Mouse (Mus musculus) kidney, embryonic 15.5 days (tissue): Measurements from ENCODE around the gene Hexim2. TPM values are rescaled to one million over a fixed set of nuclear protein-coding genes. Genes with fewer than 3 reads are reported as not detected.

Experiments
- ATAC-seq: fragments of 200-750 bp; cut with Nextera tagmentation; replicated peaks from 2 replicates; pipeline ENCODE4 v1.8.0; 2017; ENCODE audit warnings: moderate TSS enrichment; ENCODE audit not compliant: low FRiP score
- H3K27ac ChIP-seq: fragments of 300-500 bp; sonication (generic); 2 replicates; pipeline ENCODE4 v1.5.1; 2015; ENCODE audit warnings: mild to moderate bottlenecking, inconsistent platforms
- H3K27me3 ChIP-seq: fragments of 300-500 bp; sonication (generic); 2 replicates; pipeline ENCODE4 v1.6.1; 2015; ENCODE audit warnings: inconsistent platforms
- H3K36me3 ChIP-seq: fragments of 300-500 bp; sonication (generic); 2 replicates; pipeline ENCODE4 v1.6.1; 2015; ENCODE audit warnings: inconsistent platforms
- H3K4me1 ChIP-seq: fragments of 300-500 bp; sonication (generic); 2 replicates; pipeline ENCODE4 v1.6.1; 2015; ENCODE audit warnings: inconsistent platforms
- H3K4me2 ChIP-seq: fragments of 300-500 bp; sonication (generic); 2 replicates; pipeline ENCODE4 v1.6.1; 2015; ENCODE audit warnings: moderate library complexity, mild to moderate bottlenecking, inconsistent platforms
- H3K4me3 ChIP-seq: fragments of 300-500 bp; sonication (generic); replicated peaks from 2 replicates; pipeline ENCODE4 v1.5.1; 2015; ENCODE audit warnings: mild to moderate bottlenecking, inconsistent platforms
- H3K9ac ChIP-seq: fragments of 300-500 bp; sonication (generic); 2 replicates; pipeline ENCODE4 v1.6.1; 2015; ENCODE audit warnings: mild to moderate bottlenecking, inconsistent platforms
- H3K9me3 ChIP-seq: fragments of 300-500 bp; sonication (generic); replicated peaks from 2 replicates; pipeline ENCODE4 v1.6.1; 2016; ENCODE audit warnings: inconsistent platforms
- WGBS: fragments of 180-500 bp; shearing (Covaris S2); methylation state at CpG from one replicate; pipeline ENCODE4 v1.1.7; 2015; ENCODE audit warnings: mixed read lengths; 5-methylcytosine and 5-hydroxymethylcytosine counted together
- polyA plus RNA-seq: library from polyadenylated mRNA; unstranded; fragments of >200 nt; fragmentation: Nextera tagmentation; extraction: Ambion mirVana; gene quantifications from 2 replicates; pipeline ENCODE4 v1.2.1, GENCODE M21; 2015

The Hexim2 gene
- polyA plus RNA-seq, 1 experiment from 2014 or later, result 10.7 TPM

GRCm38 (mm10) chr11:103147766-103148165 lies 15.5 kb downstream of the Hexim2 start:
- Histone ChIP-seq H3K36me3 (no peaks in the 10 kb centered on the region), H3K4me1 (peaks cover 27% of the 10 kb centered on the region), H3K4me3 (no peak overlapping the region), H3K4me2 (no peak overlapping the region), H3K27me3 (no peaks in the 10 kb centered on the region), H3K9me3 (no peaks in the 10 kb centered on the region), H3K27ac (peak overlapping the region; percentile 42; the same call in 1 of the 2 replicates), H3K9ac (no peak overlapping the region)
- ATAC-seq, result 0 out of 2 replicates have a peak, but pooled peaks have one; percentile 56
- 54% methylated on average over 4 of the region's 4 CpGs for WGBS

GRCm38 (mm10) chr11:103149771-103150170 lies 17.5 kb downstream of the Hexim2 start:
- no peak for ATAC-seq
- Histone ChIP-seq H3K27ac (no peak overlapping the region), H3K36me3 (no peaks in the 10 kb centered on the region), H3K4me1 (peaks cover 12% of the 10 kb centered on the region), H3K4me2 (no peak overlapping the region), H3K9ac (no peak overlapping the region), H3K9me3 (no peaks in the 10 kb centered on the region), H3K27me3 (no peaks in the 10 kb centered on the region), H3K4me3 (no peak overlapping the region)
- WGBS, result 87% methylated on average over 4 of the region's 4 CpGs

- H3K4me3 ChIP-seq, result peak overlapping the region; percentile 42
- H3K36me3 ChIP-seq, result no peaks in the 10 kb centered on the region
- H3K9ac ChIP-seq, result peak overlapping the region; percentile 37; the same call in 1 of the 2 replicates
- H3K4me1 ChIP-seq, result peaks cover 17% of the 10 kb centered on the region
- WGBS, result under 1% methylated on average over 25 of the region's 25 CpGs
- peak; percentile 97 for ATAC-seq
- no peaks in the 10 kb centered on the region for H3K9me3 ChIP-seq
- peak overlapping the region; percentile 86 for H3K27ac ChIP-seq
- H3K4me2 ChIP-seq, result peak overlapping the region; percentile 70
- H3K27me3 ChIP-seq, result no peaks in the 10 kb centered on the region
Observed at GRCm38 (mm10) chr11:103158621-103159478, 26.6 kb downstream of the Hexim2 start.

GRCm38 (mm10) chr11:103160738-103161137 lies 28.5 kb downstream of the Hexim2 start:
- Histone ChIP-seq H3K4me2 (no peak overlapping the region), H3K4me1 (peaks cover 20% of the 10 kb centered on the region), H3K9me3 (no peaks in the 10 kb centered on the region), H3K9ac (no peak overlapping the region), H3K27ac (no peak overlapping the region), H3K36me3 (no peaks in the 10 kb centered on the region), H3K27me3 (no peaks in the 10 kb centered on the region), H3K4me3 (no peak overlapping the region)
- 85% methylated on average over 11 of the region's 11 CpGs for WGBS
- no peak for ATAC-seq

GRCm38 (mm10) chr11:103161449-103161848 lies 29.2 kb downstream of the Hexim2 start:
- H3K9me3 ChIP-seq, result no peaks in the 10 kb centered on the region
- H3K36me3 ChIP-seq, result no peaks in the 10 kb centered on the region
- no peak overlapping the region for H3K4me3 ChIP-seq
- H3K9ac ChIP-seq, result no peak overlapping the region
- 89% methylated on average over 7 of the region's 7 CpGs for WGBS
- no peaks in the 10 kb centered on the region for H3K27me3 ChIP-seq
- peaks cover 20% of the 10 kb centered on the region for H3K4me1 ChIP-seq
- no peak for ATAC-seq
- H3K27ac ChIP-seq, result no peak overlapping the region
- no peak overlapping the region for H3K4me2 ChIP-seq

- no peaks in the 10 kb centered on the region for H3K9me3 ChIP-seq
- no peak for ATAC-seq
Observed at GRCm38 (mm10) chr11:103162132-103162531, 29.9 kb downstream of the Hexim2 start.

GRCm38 (mm10) chr11:103164391-103164790 lies 32.2 kb downstream of the Hexim2 start:
- H3K27me3 ChIP-seq, result peaks cover 11% of the 10 kb centered on the region
- no peak overlapping the region for H3K4me2 ChIP-seq
- H3K9ac ChIP-seq, result no peak overlapping the region
- no peak overlapping the region for H3K4me3 ChIP-seq
- no peak overlapping the region for H3K27ac ChIP-seq
- ATAC-seq, result no peak
- H3K36me3 ChIP-seq, result no peaks in the 10 kb centered on the region
- no peaks in the 10 kb centered on the region for H3K9me3 ChIP-seq
- WGBS, result 32% methylated on average over 10 of the region's 10 CpGs
- peaks cover 7% of the 10 kb centered on the region for H3K4me1 ChIP-seq

More at GRCm38 (mm10) chr11:103162132-103162531, 29.9 kb downstream of the Hexim2 start:
- H3K27ac ChIP-seq, result no peak overlapping the region
- no peaks in the 10 kb centered on the region for H3K27me3 ChIP-seq
- H3K4me2 ChIP-seq, result no peak overlapping the region
- H3K4me3 ChIP-seq, result no peak overlapping the region
- H3K36me3 ChIP-seq, result no peaks in the 10 kb centered on the region
- H3K9ac ChIP-seq, result no peak overlapping the region
- H3K4me1 ChIP-seq, result peaks cover 20% of the 10 kb centered on the region
- 92% methylated on average over 5 of the region's 5 CpGs for WGBS

- Histone ChIP-seq H3K4me2 (no peak overlapping the region), H3K9ac (no peak overlapping the region), H3K4me3 (no peak overlapping the region), H3K4me1 (peaks cover 26% of the 10 kb centered on the region), H3K27ac (no peak overlapping the region), H3K27me3 (peaks cover 48% of the 10 kb centered on the region), H3K9me3 (no peaks in the 10 kb centered on the region), H3K36me3 (no peaks in the 10 kb centered on the region)
- 27% methylated on average over 9 of the region's 9 CpGs for WGBS
- no peak for ATAC-seq
Observed at GRCm38 (mm10) chr11:103168690-103169390, 36.6 kb downstream of the Hexim2 start.

GRCm38 (mm10) chr11:103169664-103170063 lies 37.4 kb downstream of the Hexim2 start:
- ATAC-seq, result no peak
- Histone ChIP-seq H3K27ac (no peak overlapping the region), H3K4me2 (no peak overlapping the region), H3K36me3 (no peaks in the 10 kb centered on the region), H3K9ac (no peak overlapping the region), H3K4me1 (peaks cover 26% of the 10 kb centered on the region), H3K4me3 (no peak overlapping the region), H3K9me3 (no peaks in the 10 kb centered on the region), H3K27me3 (peaks cover 48% of the 10 kb centered on the region)
- 87% methylated on average over 5 of the region's 5 CpGs for WGBS

- Histone ChIP-seq H3K9me3 (no peaks in the 10 kb centered on the region), H3K9ac (peak overlapping the region; percentile 64; the same call in 1 of the 2 replicates), H3K27me3 (peaks cover 48% of the 10 kb centered on the region), H3K4me2 (peak overlapping the region; percentile 95), H3K4me1 (peaks cover 30% of the 10 kb centered on the region), H3K27ac (no peak overlapping the region), H3K36me3 (no peaks in the 10 kb centered on the region), H3K4me3 (peak overlapping the region; percentile 60)
- no peak for ATAC-seq
- 46% methylated on average over 3 of the region's 3 CpGs for WGBS
Observed at GRCm38 (mm10) chr11:103170111-103170493, 37.9 kb downstream of the Hexim2 start.

- Histone ChIP-seq H3K4me1 (peaks cover 33% of the 10 kb centered on the region), H3K9ac (peak within 1 kb of the TSS; percentile 64), H3K27me3 (peaks cover 48% of the 10 kb centered on the region), H3K27ac (peak within 1 kb of the TSS; percentile 45; the same call in 1 of the 2 replicates), H3K4me2 (peak within 1 kb of the TSS; percentile 95), H3K9me3 (no peaks in the 10 kb centered on the region), H3K4me3 (peak within 1 kb of the TSS; percentile 60), H3K36me3 (no peaks in the 10 kb centered on the region)
- under 1% methylated on average over 48 of the region's 84 CpGs for WGBS
- ATAC-seq, result peak; percentile 42; the same call in 1 of the 2 replicates
Observed at GRCm38 (mm10) chr11:103170494-103171285, 38.5 kb downstream of the Hexim2 start, which contains the start of gene Fmnl1. Gene Fmnl1, plus strand, starts transcription at chr11:103171107.
